Mouse (Mus musculus) lung, postnatal 0 days (tissue): Measurements from ENCODE around the gene Gsdmc4. TPM values are rescaled to one million over a fixed set of nuclear protein-coding genes. Genes with fewer than 3 reads are reported as not detected.
"Not testable (repeated sequence)": the region's sequence is repeated elsewhere in the genome, so short reads cannot be mapped to it uniquely, and the experiment has no call there.

ENCODE experiments used
- ATAC-seq: fragments of 200-750 bp; cut with Nextera tagmentation; 2 replicates; pipeline ENCODE4 v1.8.0; 2017; ENCODE audit warnings: moderate library complexity
- DNase-seq: peaks from one replicate; pipeline ENCODE4 v3.0.0-alpha.2; 2016; ENCODE audit warnings: low spot score
- H3K27ac ChIP-seq: fragments of 300-500 bp; sonication (generic); 2 replicates; pipeline ENCODE4 v1.5.1; 2014; ENCODE audit warnings: antibody characterized with exemption, mild to moderate bottlenecking, low read length, mixed read lengths
- H3K27me3 ChIP-seq: fragments of 300-500 bp; sonication (generic); replicated peaks from 2 replicates; pipeline ENCODE4 v1.6.1; 2014; ENCODE audit warnings: low read length, mixed read lengths; ENCODE audit not compliant: insufficient read depth
- H3K36me3 ChIP-seq: fragments of 300-500 bp; sonication (generic); 2 replicates; pipeline ENCODE4 v1.6.1; 2014; ENCODE audit warnings: low read length, mixed read lengths; ENCODE audit not compliant: insufficient read depth
- H3K4me1 ChIP-seq: fragments of 300-500 bp; sonication (generic); 2 replicates; pipeline ENCODE4 v1.6.1; 2014; ENCODE audit warnings: antibody characterized with exemption, low read depth, low read length, mixed read lengths; ENCODE audit not compliant: insufficient read depth
- H3K4me2 ChIP-seq: fragments of 300-500 bp; sonication (generic); replicated peaks from 2 replicates; pipeline ENCODE4 v1.6.1; 2014; ENCODE audit warnings: low read depth, mild to moderate bottlenecking, low read length, moderate library complexity, mixed read lengths
- H3K4me3 ChIP-seq: fragments of 300-500 bp; sonication (generic); 2 replicates; pipeline ENCODE4 v1.5.1; 2014; ENCODE audit warnings: low read depth, low read length
- H3K9ac ChIP-seq: fragments of 300-500 bp; sonication (generic); replicated peaks from 2 replicates; pipeline ENCODE4 v1.6.1; 2014; ENCODE audit warnings: low read depth, mild to moderate bottlenecking
- H3K9me3 ChIP-seq: fragments of 300-500 bp; sonication (generic); 2 replicates; pipeline ENCODE4 v1.6.1; 2016; ENCODE audit warnings: low read length, mixed read lengths
- CTCF ChIP-seq: IDR thresholded peaks from 2 replicates; pipeline ENCODE4 v1.5.1; 2016; ENCODE audit warnings: antibody characterized with exemption, mild to moderate bottlenecking
- WGBS: fragments of 180-500 bp; shearing (Covaris S2); extraction: QIAGEN DNeasy Blood & Tissue Kit; methylation state at CpG from one replicate; pipeline ENCODE4 v1.1.7; 2014; 5-methylcytosine and 5-hydroxymethylcytosine counted together
- polyA plus RNA-seq: library from polyadenylated mRNA; unstranded; fragments of >200 nt; fragmentation: Nextera tagmentation; extraction: Ambion mirVana; gene quantifications from 2 replicates; pipeline ENCODE4 v1.2.1, GENCODE M21; 2015

Gene Gsdmc4
- polyA plus RNA-seq, 1 experiment from 2014 or later, result not detected

DNA sequence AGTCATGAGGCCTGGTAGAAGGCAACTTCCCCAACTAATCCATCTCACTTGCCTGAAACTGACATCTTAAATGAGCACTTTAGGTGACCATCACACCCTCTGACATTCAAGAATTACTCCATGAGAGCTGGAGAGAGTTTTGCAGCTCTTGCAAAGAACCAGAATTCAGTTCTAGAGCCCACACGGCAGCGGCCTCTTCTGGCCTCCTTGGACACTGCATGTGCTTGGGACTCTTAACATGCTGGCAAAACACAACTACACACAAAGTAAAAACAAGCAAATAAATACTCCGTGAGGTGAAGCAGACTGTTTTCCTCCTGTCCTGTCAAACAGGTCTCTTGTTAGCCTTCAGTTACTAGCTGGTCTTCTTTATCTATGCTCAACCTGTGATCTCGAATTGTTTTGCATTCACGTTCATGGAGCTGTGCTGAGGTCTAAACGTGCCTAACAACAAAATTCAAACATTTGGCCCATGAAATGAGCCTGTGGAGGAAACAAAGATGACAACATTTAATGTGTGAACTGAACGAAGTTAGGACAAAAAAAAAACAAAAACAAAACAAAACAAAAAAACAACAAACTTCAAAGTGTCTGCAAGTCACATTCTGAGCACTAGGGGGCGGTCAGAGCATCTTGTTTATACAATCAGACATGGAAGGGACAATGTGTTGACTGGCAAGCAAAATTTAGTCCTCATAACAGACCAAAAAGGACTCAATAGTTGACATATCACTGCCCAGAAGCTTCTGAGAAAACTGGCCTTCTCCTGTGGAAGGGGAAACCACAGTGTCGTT is 16.3 kb downstream of the Gsdmc4 start:
- peak; percentile 61 for DNase-seq
- H3K4me3 ChIP-seq, H3K4me1 ChIP-seq, H3K27me3 ChIP-seq, H3K4me2 ChIP-seq, H3K9me3 ChIP-seq, H3K9ac ChIP-seq, H3K27ac ChIP-seq, H3K36me3 ChIP-seq: not testable (repeated sequence)
- peak; percentile 40; the same call in 1 of the 2 replicates for ATAC-seq
- peak; percentile 79 for TF ChIP-seq CTCF
- 33% methylated on average over 9 of the region's 9 CpGs for whole genome bisulfite sequencing

DNA sequence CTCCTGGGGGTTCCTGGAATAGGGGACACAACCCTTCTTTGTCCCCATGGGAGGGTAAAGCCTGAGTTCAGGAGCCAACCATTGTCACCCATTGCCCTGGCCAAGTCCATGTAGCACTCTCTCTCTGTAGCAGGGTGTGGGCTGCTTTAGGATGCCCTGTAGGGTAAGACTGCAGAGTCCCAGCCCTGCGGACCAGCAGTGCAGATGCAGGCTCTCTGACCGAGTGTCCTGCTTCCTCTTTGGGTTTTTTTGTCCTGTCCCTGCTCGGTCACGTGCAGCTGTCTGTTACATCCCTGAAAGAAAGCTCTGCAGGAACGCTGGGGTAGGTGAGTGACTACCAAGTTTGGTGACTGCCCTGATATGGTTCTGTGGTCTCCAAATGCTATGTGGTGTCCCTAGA is 23.7 kb downstream of the Gsdmc4 start:
- H3K27ac ChIP-seq, H3K9me3 ChIP-seq, DNase-seq, H3K4me2 ChIP-seq, H3K4me1 ChIP-seq, H3K4me3 ChIP-seq, H3K9ac ChIP-seq, H3K27me3 ChIP-seq, H3K36me3 ChIP-seq, ATAC-seq: not testable (repeated sequence)
- WGBS, result 87% methylated on average over 3 of the region's 5 CpGs

DNA sequence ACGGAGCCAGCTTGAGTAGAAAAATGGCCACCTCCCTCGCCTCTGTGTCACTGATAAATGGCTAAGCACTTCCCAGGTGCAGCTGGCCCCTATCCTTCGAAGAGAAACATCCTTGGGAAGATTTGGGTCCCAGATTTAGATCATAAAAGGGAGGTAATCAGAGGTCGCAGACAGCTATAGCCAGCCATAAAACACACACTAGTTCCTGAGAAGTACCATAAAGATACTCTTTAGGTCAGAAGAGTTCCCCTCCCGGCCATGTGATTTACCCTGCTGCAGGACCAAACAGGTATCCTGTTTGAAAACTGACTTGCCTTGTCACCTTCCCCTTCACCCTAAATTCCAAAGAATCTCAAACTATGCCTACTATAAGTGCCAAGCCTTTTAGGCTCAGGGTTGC is 24.1 kb downstream of the Gsdmc4 start:
- not testable (repeated sequence) for H3K9me3 ChIP-seq, H3K4me3 ChIP-seq, DNase-seq, H3K27ac ChIP-seq, H3K9ac ChIP-seq, ATAC-seq, H3K36me3 ChIP-seq, H3K4me1 ChIP-seq, H3K4me2 ChIP-seq, H3K27me3 ChIP-seq
- no CpG with 5 or more reads among the region's 5 CpGs for WGBS

DNA sequence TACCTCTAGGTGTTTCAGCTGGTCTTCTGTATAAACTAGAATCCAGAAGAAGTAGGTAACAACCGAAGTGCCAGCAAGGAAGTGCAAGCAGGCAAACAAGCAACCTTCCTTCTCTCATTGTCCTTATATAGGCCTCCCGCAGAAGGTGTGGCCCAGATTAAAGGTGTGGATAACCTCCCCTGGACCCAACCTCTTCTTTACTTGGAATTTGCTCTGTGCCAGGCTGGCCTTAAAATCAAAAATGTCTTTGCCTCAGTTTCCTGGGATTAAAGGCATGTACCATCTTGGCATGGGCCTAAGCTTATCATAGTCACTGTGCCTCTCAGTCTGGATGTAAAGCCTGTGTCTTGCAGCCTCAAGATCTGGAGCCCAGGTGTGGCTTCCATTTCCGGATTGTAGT is 33.6 kb downstream of the Gsdmc4 start, which contains the start of gene Gsdmc3:
Gene Gsdmc3, minus strand, starts transcription at position 101 of the 400 bp plus-strand sequence.
- DNase-seq, H3K36me3 ChIP-seq, H3K27me3 ChIP-seq, H3K4me3 ChIP-seq, H3K4me2 ChIP-seq, H3K27ac ChIP-seq, H3K9me3 ChIP-seq, H3K4me1 ChIP-seq, H3K9ac ChIP-seq, ATAC-seq: not testable (repeated sequence)
- WGBS, result 95% methylated on average over 1 of the region's 3 CpGs

DNA sequence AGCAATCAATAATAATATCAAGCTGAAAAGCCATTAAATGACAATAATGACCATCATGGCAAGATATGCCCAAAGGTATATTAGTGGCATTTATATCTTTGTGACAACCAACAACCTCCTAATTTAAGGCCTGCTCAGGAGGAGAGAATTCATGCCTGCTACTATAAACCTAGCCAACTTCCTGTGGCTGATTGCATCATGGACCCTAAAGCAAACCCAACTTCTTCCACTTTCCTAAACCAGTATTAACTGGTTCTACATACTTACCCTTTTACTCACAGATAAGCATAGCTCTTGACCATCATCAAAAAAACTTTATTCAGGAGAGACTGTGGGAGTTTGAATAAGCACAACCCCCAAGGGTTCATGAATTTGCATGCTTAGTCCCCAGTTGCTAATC is 35.9 kb downstream of the Gsdmc4 start:
- not testable (repeated sequence) for H3K27me3 ChIP-seq, H3K27ac ChIP-seq, H3K9ac ChIP-seq, H3K4me2 ChIP-seq, H3K4me3 ChIP-seq, H3K4me1 ChIP-seq, H3K36me3 ChIP-seq, H3K9me3 ChIP-seq, ATAC-seq, DNase-seq

DNA sequence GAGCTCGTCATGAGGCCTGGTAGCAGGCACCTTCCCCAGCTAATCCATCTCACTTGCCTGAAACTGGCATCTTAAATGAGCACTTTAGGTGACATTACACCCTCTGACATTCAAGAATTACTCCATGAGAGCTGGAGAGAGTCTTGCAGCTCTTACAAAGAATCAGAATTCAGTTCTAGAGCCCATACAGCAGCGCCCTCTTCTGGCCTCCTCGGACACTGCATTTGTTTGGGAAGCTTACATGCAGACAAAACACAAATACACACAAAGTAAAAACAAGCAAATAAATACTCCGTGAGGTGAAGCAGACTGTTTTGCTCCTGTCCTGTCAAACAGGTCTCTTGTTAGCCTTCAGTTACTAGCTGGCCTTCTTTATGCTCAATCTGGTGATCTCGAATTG is 50.1 kb downstream of the Gsdmc4 start:
- not testable (repeated sequence) for H3K9me3 ChIP-seq, H3K36me3 ChIP-seq, H3K4me2 ChIP-seq, ATAC-seq, H3K4me1 ChIP-seq, H3K9ac ChIP-seq, H3K4me3 ChIP-seq, H3K27ac ChIP-seq, H3K27me3 ChIP-seq
- peak; percentile 50 for TF ChIP-seq CTCF
- DNase-seq, result peak; percentile 29
- 40% methylated on average over 5 of the region's 5 CpGs for WGBS

Other genes with a start within 250 kb of the Gsdmc4 start
- not detected in 2 replicates for gene Gsdmc2, start 67.1 kb downstream of the Gsdmc4 start, polyA plus RNA-seq
- gene Gsdmc3, start 33.7 kb downstream of the Gsdmc4 start, polyA plus RNA-seq, result 0.11 TPM in 1 of 2 replicates, not detected in the other
- gene Fam49b, start 148.2 kb upstream of the Gsdmc4 start, polyA plus RNA-seq, result 45.8 and 48.1 TPM in 2 replicates